Mouse (Mus musculus): ENCODE results near the gene Sf3b3.

The Sf3b3 gene

GRCm38 (mm10) chr8:110847645-110848495, 1.3 kb upstream of the Sf3b3 start:
- DNase-seq (ENCODE audit: low spot score in 2 of 2) = no peak

GRCm38 (mm10) chr8:110847171-110847549, 573 bp upstream of the Sf3b3 start:
- DNase-seq (ENCODE audit: low spot score in 2 of 2) = no peak

GRCm38 (mm10) chr8:110845821-110846404, 674 bp downstream of the Sf3b3 start:
- no peak for DNase-seq (ENCODE audit: low spot score in 2 of 2)

DNA sequence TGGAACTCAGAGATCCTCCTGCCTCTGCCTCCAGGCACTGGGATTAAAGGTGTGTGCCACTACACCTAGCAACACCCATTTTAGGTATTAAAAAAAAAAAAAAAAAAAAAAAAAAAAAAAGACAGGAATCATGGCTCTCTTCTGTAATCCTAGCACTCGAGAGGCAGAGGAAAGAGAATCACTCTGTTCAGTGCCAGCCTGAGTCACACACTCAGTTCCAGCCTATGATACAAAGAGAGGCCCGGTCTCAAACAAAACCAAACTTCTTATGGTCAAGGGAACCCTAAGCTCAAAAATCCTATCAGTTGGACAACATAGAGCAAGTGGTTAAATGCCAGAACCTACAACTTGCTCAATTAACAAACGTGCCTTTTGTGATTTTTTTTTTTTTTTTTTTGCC, 1.6 kb downstream of the Sf3b3 start:
- DNase-seq (ENCODE audit: low spot score in 2 of 2) = no peak

- DNase-seq (ENCODE audit: low spot score in 2 of 2) = no peak
These were observed 3.4 kb downstream of the Sf3b3 start for GRCm38 (mm10) chr8:110843207-110843606.

- no peak for DNase-seq (ENCODE audit: low spot score in 2 of 2)
These were observed 4.5 kb downstream of the Sf3b3 start for GRCm38 (mm10) chr8:110842012-110842574.

GRCm38 (mm10) chr8:110831956-110832355, 14.6 kb downstream of the Sf3b3 start:
- DNase-seq (ENCODE audit: low spot score in 2 of 2) = no peak

DNA sequence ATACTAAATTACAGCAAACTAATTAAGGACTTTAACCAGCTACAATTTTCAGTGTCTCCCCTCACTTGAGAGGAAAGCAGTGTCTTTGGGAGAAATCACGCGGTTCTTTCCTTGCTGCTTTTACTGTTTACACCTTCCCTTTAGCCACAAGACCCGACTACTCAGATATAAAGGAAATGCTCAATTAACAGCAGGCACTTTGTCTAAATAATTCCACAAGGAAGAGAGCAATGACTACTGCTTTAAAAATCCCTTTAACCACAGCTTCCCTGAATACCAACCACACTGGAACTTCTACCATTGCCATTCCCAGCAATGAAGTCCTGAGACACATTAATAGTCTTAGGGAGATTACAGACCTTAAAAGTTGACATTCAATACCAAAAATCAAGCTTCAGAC, 18.1 kb downstream of the Sf3b3 start:
- no peak for DNase-seq (ENCODE audit: low spot score in 2 of 2)

DNA sequence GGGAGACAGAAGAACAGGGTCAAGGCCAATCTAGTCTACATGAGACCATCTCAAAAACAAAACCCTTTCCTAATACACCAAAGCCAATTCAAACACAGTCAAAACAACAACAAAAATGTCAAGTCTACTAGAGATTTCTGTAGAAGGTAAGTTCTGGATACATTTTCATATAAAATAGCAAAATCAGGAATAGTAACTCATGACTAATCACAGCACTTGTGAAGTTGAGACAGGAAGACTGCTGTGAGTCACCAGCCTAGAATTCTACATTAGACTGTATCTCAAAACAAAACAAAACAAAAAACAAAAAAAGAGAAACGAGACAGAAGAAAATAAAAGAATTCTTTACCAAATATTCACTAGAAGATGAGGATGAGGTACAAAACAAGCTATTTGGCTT, 21.7 kb downstream of the Sf3b3 start:
- no peak for DNase-seq (ENCODE audit: low spot score in 2 of 2)

GRCm38 (mm10) chr8:110821960-110822359, 24.6 kb downstream of the Sf3b3 start:
- DNase-seq (ENCODE audit: low spot score in 2 of 2) = no peak

- no peak for DNase-seq (ENCODE audit: low spot score in 2 of 2)
These were observed 26.3 kb downstream of the Sf3b3 start for GRCm38 (mm10) chr8:110820257-110820656.

GRCm38 (mm10) chr8:110818593-110818992, 28.0 kb downstream of the Sf3b3 start:
- no peak for DNase-seq (ENCODE audit: low spot score in 2 of 2)

DNA sequence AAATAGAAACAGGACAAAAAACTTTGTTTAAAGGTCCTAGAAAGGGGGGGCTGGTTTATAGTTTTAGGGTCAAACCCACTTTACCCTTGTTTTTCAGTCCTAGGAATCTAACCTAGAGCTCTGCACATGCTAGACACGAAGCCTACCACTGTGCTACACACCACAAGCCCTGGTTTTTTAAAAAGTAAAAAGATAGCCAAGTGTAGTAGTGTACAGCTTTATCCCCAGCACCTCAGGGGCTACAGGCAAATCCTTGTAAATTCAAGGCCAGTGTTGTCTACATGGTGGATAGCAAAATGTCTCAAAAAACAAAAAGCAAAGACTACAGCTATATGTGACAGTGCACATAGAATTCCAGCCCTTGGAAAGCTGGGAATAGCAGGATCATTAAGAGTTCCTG, 29.6 kb downstream of the Sf3b3 start:
- no peak for DNase-seq (ENCODE audit: low spot score in 2 of 2)

DNA sequence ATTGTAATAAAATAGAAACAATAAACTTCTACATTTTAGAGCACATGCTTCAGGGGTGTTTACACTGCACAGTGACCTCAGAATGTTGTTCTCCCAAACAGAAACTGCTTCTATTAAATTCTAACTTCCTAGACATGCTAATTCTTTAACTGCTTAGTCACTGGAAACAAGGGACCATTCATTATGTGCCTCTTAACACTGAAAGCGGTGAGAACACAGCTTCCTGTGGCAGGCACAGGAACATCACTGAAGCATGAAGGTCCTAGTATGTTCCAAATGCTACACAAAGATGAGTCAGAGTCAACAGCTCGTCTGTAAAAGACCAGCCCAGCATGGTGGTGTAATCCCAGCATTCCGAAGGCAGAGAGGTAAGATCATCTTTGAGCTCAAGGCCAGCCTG, 31.3 kb downstream of the Sf3b3 start:
- no peak for DNase-seq (ENCODE audit: low spot score in 2 of 2)

GRCm38 (mm10) chr8:110813081-110813812, 33.3 kb downstream of the Sf3b3 start:
- no peak for DNase-seq (ENCODE audit: low spot score in 2 of 2)

- DNase-seq (ENCODE audit: low spot score in 2 of 2) = no peak
These were observed 34.1 kb downstream of the Sf3b3 start for GRCm38 (mm10) chr8:110812349-110813080.

- DNase-seq (ENCODE audit: low spot score in 2 of 2) = no peak
These were observed 34.8 kb downstream of the Sf3b3 start for GRCm38 (mm10) chr8:110811793-110812192.

DNA sequence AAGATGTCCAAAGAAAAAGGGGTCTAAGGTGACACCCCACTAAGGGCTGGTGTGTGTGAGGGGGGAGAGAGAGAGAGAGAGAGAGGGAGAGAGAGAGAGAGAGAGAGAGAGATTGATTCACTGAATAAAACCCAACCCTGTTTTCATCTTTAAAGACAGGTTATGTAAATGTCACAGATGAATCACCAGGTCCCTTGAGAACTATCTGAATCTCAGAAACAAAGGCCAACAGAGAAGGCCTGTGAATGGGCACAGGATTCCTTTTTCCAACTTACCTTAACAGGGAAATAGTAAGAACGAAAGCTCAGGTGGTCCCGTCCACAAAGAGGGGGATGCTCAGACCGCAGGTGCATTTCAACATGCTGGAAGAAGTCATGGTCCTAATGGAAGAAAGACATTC, 35.5 kb downstream of the Sf3b3 start:
- DNase-seq (ENCODE audit: low spot score in 2 of 2) = no peak

DNA sequence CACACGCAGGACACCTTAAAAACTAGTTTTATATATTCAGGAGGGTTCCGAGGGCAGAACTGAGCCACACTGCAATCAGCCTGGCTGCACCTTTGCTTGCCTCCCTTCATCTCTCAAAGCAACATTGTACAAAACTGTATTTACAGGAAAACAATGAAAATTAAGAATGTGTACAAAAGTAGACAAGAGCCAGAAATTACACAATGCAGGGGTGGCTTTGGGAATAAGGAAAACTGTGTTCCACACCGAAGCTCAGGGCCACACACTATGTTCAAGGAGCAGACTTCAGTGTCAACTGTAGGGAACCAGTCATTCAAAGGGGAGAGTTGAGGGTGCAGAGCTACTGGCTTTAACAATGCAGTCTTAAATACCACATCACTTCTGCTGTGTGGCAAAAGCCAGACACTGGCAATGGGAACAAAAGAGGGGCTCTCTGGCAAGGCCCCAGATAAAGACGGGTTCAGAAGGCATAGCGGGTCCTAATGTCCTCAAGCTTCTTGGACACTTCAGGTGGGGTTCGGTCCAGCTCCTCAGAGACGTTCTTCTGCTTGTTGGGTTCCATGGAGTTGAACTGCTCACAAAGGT, 36.0 kb downstream of the Sf3b3 start:
- DNase-seq (ENCODE audit: low spot score in 2 of 2) = no peak

DNA sequence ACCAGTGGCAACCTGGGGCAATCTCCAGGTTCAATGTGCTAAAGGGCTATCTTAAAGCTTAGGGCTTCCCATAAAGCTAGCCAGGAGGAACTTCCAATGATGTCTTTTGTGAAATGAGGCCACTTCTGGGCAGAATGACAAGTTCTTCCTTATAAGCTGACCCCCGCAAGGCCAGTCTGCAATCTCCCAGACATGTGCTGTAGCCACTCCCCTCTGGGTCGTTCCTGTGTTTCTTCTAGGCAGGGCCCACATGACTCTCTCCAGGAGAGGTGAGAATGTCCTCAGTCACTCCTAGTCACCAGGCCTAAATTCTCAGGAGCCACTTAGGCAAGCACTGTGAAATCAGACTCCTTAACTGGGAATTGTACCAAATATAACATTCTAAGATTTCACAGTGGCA, 36.8 kb downstream of the Sf3b3 start:
- no peak for DNase-seq (ENCODE audit: low spot score in 2 of 2)
